Mouse (Mus musculus) kidney, embryonic 15.5 days (tissue): ENCODE results near the gene Cacna2d2. TPM values are rescaled to one million over a fixed set of nuclear protein-coding genes. Genes with fewer than 3 reads are reported as not detected.
A peak's percentile ranks its signal among the peaks of the same experiment; 100 is the strongest.

Source experiments
- ATAC-seq: fragments of 200-750 bp; cut with Nextera tagmentation; replicated peaks from 2 replicates; pipeline ENCODE4 v1.8.0; 2017; ENCODE audit warnings: moderate TSS enrichment; ENCODE audit not compliant: low FRiP score
- H3K27ac ChIP-seq: fragments of 300-500 bp; sonication (generic); 2 replicates; pipeline ENCODE4 v1.5.1; 2015; ENCODE audit warnings: mild to moderate bottlenecking, inconsistent platforms
- H3K27me3 ChIP-seq: fragments of 300-500 bp; sonication (generic); 2 replicates; pipeline ENCODE4 v1.6.1; 2015; ENCODE audit warnings: inconsistent platforms
- H3K36me3 ChIP-seq: fragments of 300-500 bp; sonication (generic); 2 replicates; pipeline ENCODE4 v1.6.1; 2015; ENCODE audit warnings: inconsistent platforms
- H3K4me1 ChIP-seq: fragments of 300-500 bp; sonication (generic); 2 replicates; pipeline ENCODE4 v1.6.1; 2015; ENCODE audit warnings: inconsistent platforms
- H3K4me2 ChIP-seq: fragments of 300-500 bp; sonication (generic); 2 replicates; pipeline ENCODE4 v1.6.1; 2015; ENCODE audit warnings: moderate library complexity, mild to moderate bottlenecking, inconsistent platforms
- H3K4me3 ChIP-seq: fragments of 300-500 bp; sonication (generic); replicated peaks from 2 replicates; pipeline ENCODE4 v1.5.1; 2015; ENCODE audit warnings: mild to moderate bottlenecking, inconsistent platforms
- H3K9ac ChIP-seq: fragments of 300-500 bp; sonication (generic); 2 replicates; pipeline ENCODE4 v1.6.1; 2015; ENCODE audit warnings: mild to moderate bottlenecking, inconsistent platforms
- H3K9me3 ChIP-seq: fragments of 300-500 bp; sonication (generic); replicated peaks from 2 replicates; pipeline ENCODE4 v1.6.1; 2016; ENCODE audit warnings: inconsistent platforms
- WGBS: fragments of 180-500 bp; shearing (Covaris S2); methylation state at CpG from one replicate; pipeline ENCODE4 v1.1.7; 2015; ENCODE audit warnings: mixed read lengths; 5-methylcytosine and 5-hydroxymethylcytosine counted together
- polyA plus RNA-seq: library from polyadenylated mRNA; unstranded; fragments of >200 nt; fragmentation: Nextera tagmentation; extraction: Ambion mirVana; gene quantifications from 2 replicates; pipeline ENCODE4 v1.2.1, GENCODE M21; 2015

Cacna2d2 gene
- polyA plus RNA-seq, 1 experiment from 2014 or later: 0.93 TPM

GRCm38 (mm10) chr9:107486086-107486485 lies 86.7 kb downstream of the Cacna2d2 start:
- H3K27ac ChIP-seq: no peak overlapping the region
- peaks cover 10% of the 10 kb centered on the region; the same call in 1 of the 2 replicates for H3K27me3 ChIP-seq
- H3K9ac ChIP-seq: no peak overlapping the region
- H3K36me3 ChIP-seq: no peaks in the 10 kb centered on the region
- no peak for ATAC-seq
- 57% methylated on average over 10 of the region's 10 CpGs for WGBS
- H3K4me2 ChIP-seq: no peak overlapping the region
- no peaks in the 10 kb centered on the region for H3K9me3 ChIP-seq
- H3K4me1 ChIP-seq: no peaks in the 10 kb centered on the region
- no peak overlapping the region for H3K4me3 ChIP-seq

DNA sequence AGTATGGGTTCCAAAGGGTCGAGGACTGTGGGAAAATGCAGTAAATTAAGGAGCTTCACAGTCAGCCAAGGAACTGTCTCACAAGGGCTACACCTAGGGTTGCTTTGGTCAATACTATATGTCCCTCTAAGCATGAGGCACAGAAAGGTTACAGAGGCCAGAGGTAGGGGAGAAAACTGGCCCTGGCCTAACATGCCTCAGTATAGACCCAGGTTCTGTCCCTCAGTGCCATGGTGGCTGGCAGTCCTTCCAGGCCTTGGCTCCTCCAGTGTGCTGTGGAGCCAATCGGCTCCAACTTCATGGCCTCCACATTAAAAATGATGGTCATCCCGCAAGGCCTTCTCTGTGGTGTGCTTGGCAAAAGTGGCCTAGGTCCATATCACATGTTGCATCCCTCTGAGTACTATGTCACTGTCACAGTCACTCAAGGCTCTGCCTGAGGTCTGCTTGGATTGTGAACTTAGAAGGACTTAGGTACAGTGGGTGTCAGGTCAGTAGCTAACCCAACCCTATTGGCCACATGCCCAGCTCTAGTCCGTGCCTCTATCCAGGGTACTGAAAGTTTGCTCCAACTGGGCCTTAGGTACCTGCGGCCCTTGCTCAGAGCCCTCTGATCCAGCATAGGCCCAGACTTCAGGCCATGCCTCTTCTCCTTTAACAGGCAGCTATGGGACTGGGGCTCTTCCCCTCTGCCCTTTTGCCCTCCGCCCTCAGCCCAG lies 87.3 kb downstream of the Cacna2d2 start:
- H3K4me2 ChIP-seq: no peak overlapping the region
- peaks cover 6% of the 10 kb centered on the region; the same call in 1 of the 2 replicates for H3K27me3 ChIP-seq
- WGBS: 59% methylated on average over 6 of the region's 6 CpGs
- no peak overlapping the region for H3K4me3 ChIP-seq
- H3K4me1 ChIP-seq: no peaks in the 10 kb centered on the region
- ATAC-seq: 0 out of 2 replicates have a peak, but pooled peaks have one; percentile 59
- no peak overlapping the region for H3K27ac ChIP-seq
- H3K9me3 ChIP-seq: no peaks in the 10 kb centered on the region
- H3K9ac ChIP-seq: no peak overlapping the region
- no peaks in the 10 kb centered on the region for H3K36me3 ChIP-seq

DNA sequence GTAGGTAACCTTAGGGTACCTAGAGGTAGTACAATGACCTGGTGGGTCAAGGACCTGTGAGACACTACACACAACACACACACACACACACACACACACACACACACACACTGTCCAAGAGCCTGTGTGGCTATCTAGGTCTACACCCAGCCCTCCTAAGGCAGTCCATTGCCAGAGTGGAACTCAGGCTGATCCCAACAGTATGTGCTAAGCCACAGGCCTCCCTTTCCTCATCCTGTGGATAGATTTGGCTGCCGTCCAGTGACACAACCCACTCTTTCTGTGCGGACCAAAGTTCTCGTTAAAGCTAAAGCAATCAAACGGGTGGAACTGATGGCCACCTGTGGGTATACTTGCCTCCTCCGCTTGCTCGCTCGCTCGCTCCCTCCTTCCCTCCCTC lies 90.7 kb downstream of the Cacna2d2 start:
- H3K4me2 ChIP-seq: no peak overlapping the region
- ATAC-seq: no peak
- WGBS: 43% methylated on average over 8 of the region's 8 CpGs
- H3K4me1 ChIP-seq: no peaks in the 10 kb centered on the region
- H3K9ac ChIP-seq: no peak overlapping the region
- no peak overlapping the region for H3K27ac ChIP-seq
- H3K9me3 ChIP-seq: no peaks in the 10 kb centered on the region
- H3K4me3 ChIP-seq: no peak overlapping the region
- H3K36me3 ChIP-seq: no peaks in the 10 kb centered on the region
- no peaks in the 10 kb centered on the region for H3K27me3 ChIP-seq

- Histone ChIP-seq H3K27me3 (no peaks in the 10 kb centered on the region), H3K36me3 (no peaks in the 10 kb centered on the region), H3K9ac (no peak overlapping the region), H3K27ac (no peak overlapping the region), H3K4me3 (no peak overlapping the region), H3K4me2 (no peak overlapping the region), H3K9me3 (no peaks in the 10 kb centered on the region), H3K4me1 (no peaks in the 10 kb centered on the region)
- 66% methylated on average over 6 of the region's 6 CpGs for WGBS
- ATAC-seq: no peak
Observed at GRCm38 (mm10) chr9:107490625-107491024, 91.2 kb downstream of the Cacna2d2 start.

GRCm38 (mm10) chr9:107493511-107493910 lies 94.1 kb downstream of the Cacna2d2 start:
- ATAC-seq: no peak
- Histone ChIP-seq H3K27me3 (no peaks in the 10 kb centered on the region), H3K9me3 (no peaks in the 10 kb centered on the region), H3K9ac (no peak overlapping the region), H3K4me3 (no peak overlapping the region), H3K27ac (no peak overlapping the region), H3K4me2 (no peak overlapping the region), H3K4me1 (no peaks in the 10 kb centered on the region), H3K36me3 (no peaks in the 10 kb centered on the region)
- WGBS: 73% methylated on average over 1 of the region's 1 CpGs

- Histone ChIP-seq H3K9ac (no peak overlapping the region), H3K27me3 (no peaks in the 10 kb centered on the region), H3K27ac (no peak overlapping the region), H3K4me2 (no peak overlapping the region), H3K4me1 (no peaks in the 10 kb centered on the region), H3K36me3 (no peaks in the 10 kb centered on the region), H3K4me3 (no peak overlapping the region), H3K9me3 (no peaks in the 10 kb centered on the region)
- 77% methylated on average over 12 of the region's 12 CpGs for WGBS
- ATAC-seq: no peak
Observed at GRCm38 (mm10) chr9:107494238-107494637, 94.8 kb downstream of the Cacna2d2 start.

GRCm38 (mm10) chr9:107496359-107496758 lies 96.9 kb downstream of the Cacna2d2 start:
- Histone ChIP-seq H3K9me3 (no peaks in the 10 kb centered on the region), H3K27me3 (no peaks in the 10 kb centered on the region), H3K27ac (no peak overlapping the region), H3K4me3 (no peak overlapping the region), H3K4me1 (no peaks in the 10 kb centered on the region), H3K4me2 (no peak overlapping the region), H3K36me3 (no peaks in the 10 kb centered on the region), H3K9ac (no peak overlapping the region)
- WGBS: 77% methylated on average over 3 of the region's 3 CpGs
- ATAC-seq: no peak

DNA sequence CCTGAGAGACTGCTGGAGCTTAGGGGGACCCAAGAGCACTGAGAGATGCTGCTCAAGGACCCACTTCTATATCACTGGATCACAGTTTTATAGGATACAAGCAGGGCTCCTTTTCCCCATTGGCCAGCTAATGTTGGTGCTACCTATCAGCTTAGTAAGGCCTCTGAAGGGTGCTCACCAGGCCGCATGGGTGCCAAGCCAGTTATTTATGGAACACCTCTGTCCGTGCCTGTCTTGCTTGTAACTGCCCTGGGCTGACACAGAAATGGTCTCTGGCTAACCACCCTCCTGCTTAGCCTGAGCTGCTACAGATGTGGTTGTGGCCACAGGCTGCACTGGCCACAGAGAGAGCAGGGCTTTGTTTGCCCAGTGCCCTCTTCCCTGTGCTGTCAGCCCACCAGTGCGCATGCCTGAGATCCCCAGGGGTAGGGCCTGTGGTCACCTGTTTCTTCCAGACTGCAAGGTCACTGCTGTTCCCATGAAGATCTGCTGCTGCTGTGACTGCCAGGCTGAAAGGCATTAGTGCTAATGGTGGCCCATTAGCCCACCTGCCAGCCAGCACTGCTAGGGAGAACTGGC lies 101.4 kb downstream of the Cacna2d2 start:
- no peak for ATAC-seq
- H3K9me3 ChIP-seq: no peaks in the 10 kb centered on the region
- no peak overlapping the region for H3K27ac ChIP-seq
- H3K27me3 ChIP-seq: peaks cover 6% of the 10 kb centered on the region; the same call in 1 of the 2 replicates
- 70% methylated on average over 3 of the region's 3 CpGs for WGBS
- H3K9ac ChIP-seq: no peak overlapping the region
- no peak overlapping the region for H3K4me3 ChIP-seq
- peaks cover 5% of the 10 kb centered on the region; the same call in 1 of the 2 replicates for H3K4me1 ChIP-seq
- H3K4me2 ChIP-seq: no peak overlapping the region
- H3K36me3 ChIP-seq: no peaks in the 10 kb centered on the region

DNA sequence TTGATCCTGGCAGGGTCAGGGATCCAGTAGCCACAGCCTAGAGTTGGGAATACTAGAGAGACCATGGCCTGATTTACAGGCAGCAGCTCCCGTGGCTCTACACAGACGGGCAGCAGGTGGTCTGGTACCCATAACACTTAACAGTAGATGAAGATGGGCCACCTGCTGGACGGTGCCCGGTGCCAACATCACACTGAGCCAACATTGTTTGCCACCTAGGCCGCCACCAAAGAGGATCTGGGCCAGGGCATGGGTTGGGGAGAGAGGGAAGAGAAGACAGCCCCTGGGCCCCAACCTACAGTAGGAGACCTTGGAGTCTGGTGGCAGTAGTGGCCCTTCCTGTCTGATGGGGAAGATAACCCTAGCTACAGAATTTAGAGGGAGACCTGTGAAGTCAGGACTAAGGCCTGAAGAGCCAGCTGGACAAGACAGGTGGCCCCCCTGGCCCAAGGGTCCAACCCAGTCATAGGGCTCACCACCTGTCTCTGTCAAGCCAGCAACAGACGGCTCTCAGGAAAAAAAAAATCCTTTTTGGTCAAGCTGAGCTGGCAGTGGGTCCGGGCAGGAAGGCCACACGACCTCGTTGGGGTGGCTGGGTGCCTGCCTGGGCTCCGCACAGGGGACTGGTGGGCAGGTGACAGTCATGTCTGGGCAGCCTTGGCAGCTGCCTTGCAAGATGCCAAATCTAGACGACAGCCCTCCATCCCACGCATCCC lies 102.9 kb downstream of the Cacna2d2 start:
- no peak overlapping the region for H3K27ac ChIP-seq
- H3K9me3 ChIP-seq: no peaks in the 10 kb centered on the region
- H3K27me3 ChIP-seq: peaks cover 6% of the 10 kb centered on the region; the same call in 1 of the 2 replicates
- no peak overlapping the region for H3K4me3 ChIP-seq
- H3K9ac ChIP-seq: no peak overlapping the region
- no peaks in the 10 kb centered on the region for H3K36me3 ChIP-seq
- H3K4me2 ChIP-seq: no peak overlapping the region
- H3K4me1 ChIP-seq: peaks cover 7% of the 10 kb centered on the region
- no peak for ATAC-seq
- 79% methylated on average over 12 of the region's 12 CpGs for WGBS

DNA sequence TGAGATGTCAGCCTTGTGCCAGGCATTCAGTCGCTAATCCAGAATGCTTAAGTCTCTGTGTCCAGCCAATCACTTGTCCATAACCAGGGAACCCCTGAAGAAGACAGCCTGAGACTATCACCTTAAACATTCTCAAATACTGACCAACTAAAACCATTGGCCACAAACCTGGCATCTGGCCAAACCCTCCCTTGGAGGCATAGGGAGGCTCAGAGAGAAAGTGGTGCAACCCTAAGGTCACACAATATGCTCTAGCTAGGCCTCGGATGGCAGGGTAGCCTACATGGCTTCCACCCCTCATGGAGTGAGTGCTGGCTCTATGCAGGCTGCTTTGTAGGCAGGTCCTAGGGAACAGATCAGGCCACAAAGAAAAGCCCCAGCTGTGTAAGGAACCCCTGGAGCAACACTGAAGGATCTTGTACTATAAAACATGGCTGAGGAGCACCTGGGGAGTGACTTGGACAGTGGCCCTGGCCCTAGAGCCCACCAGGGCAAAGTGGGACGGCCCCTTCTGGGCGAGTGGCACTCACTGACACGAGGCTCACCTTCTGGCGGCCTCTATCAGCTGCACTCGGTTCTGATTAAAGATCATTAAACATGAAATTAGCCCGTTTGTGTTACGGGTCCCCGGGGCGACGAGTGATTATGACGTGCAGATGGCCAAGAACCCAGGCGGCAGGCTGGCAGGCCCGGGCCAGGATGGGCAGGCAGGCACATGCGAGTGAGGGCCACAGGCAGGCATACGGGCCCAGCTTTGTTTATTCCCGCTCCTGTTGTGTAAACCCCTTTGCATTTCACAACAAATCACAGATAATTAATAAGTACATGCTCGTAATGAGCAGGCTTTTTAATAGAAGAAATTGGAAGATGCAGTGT lies 105.5 kb downstream of the Cacna2d2 start:
- no peak for ATAC-seq
- no peaks in the 10 kb centered on the region for H3K36me3 ChIP-seq
- H3K9me3 ChIP-seq: no peaks in the 10 kb centered on the region
- H3K4me3 ChIP-seq: no peak overlapping the region
- no peak overlapping the region for H3K4me2 ChIP-seq
- peaks cover 6% of the 10 kb centered on the region; the same call in 1 of the 2 replicates for H3K27me3 ChIP-seq
- peaks cover 26% of the 10 kb centered on the region for H3K4me1 ChIP-seq
- H3K9ac ChIP-seq: no peak overlapping the region
- 81% methylated on average over 19 of the region's 19 CpGs for WGBS
- H3K27ac ChIP-seq: no peak overlapping the region

DNA sequence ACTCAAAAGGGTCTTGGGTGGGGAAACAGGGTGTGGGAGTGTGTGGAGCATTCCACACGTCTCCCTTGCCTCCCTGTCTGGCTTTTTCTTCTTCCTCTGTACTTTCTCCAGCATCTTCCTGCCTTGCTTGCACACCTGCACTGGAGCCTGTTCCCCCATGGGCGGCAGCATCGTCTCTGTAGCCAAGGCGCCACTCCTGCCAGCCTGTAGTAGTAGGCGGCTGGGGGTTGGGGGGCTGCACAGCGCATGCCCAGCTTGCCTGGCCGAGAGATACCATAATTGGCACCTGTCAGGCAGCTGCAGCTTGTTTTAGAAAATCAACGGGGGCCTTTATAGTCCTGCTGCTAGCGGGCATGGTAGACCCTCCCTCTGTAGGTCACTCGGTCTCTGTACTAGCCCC lies 108.9 kb downstream of the Cacna2d2 start:
- WGBS: 48% methylated on average over 10 of the region's 10 CpGs
- Histone ChIP-seq H3K9me3 (no peaks in the 10 kb centered on the region), H3K27ac (no peak overlapping the region), H3K4me3 (no peak overlapping the region), H3K36me3 (no peaks in the 10 kb centered on the region), H3K4me1 (peaks cover 59% of the 10 kb centered on the region), H3K9ac (no peak overlapping the region), H3K4me2 (no peak overlapping the region), H3K27me3 (peaks cover 7% of the 10 kb centered on the region; the same call in 1 of the 2 replicates)
- no peak for ATAC-seq
